Mouse (Mus musculus) cortical plate, adult 2 months (tissue): ENCODE results near the gene Ang. TPM values are rescaled to one million over a fixed set of nuclear protein-coding genes. Genes with fewer than 3 reads are reported as not detected.
A peak's percentile ranks its signal among the peaks of the same experiment; 100 is the strongest.

Experiments
- H3K27ac ChIP-seq: fragments of 200-500 bp; 2 replicates; pipeline ENCODE4 v1.5.1; 2012; ENCODE audit warnings: low read length, control low read depth, inconsistent platforms; ENCODE audit not compliant: insufficient read depth
- H3K4me1 ChIP-seq: fragments of 200-500 bp; 2 replicates; pipeline ENCODE4 v1.6.1; 2011; ENCODE audit warnings: low read length; ENCODE audit not compliant: control insufficient read depth, insufficient read depth
- H3K4me3 ChIP-seq: fragments of 200-500 bp; 2 replicates; pipeline ENCODE4 v1.5.1; 2011; ENCODE audit warnings: mild to moderate bottlenecking, low read length, control low read depth; ENCODE audit not compliant: insufficient read depth
- CTCF ChIP-seq: fragments of 200-500 bp; IDR thresholded peaks from 2 replicates; pipeline ENCODE4 v1.5.1; 2011; ENCODE audit warnings: mild to moderate bottlenecking, control low read depth, low read length; ENCODE audit not compliant: insufficient read depth; ENCODE audit errors: extremely low read depth
- POLR2A ChIP-seq: fragments of 200-500 bp; IDR thresholded peaks from 2 replicates; pipeline ENCODE4 v1.6.1; 2011; ENCODE audit warnings: mild to moderate bottlenecking, low read length, control low read depth; ENCODE audit not compliant: insufficient read depth; ENCODE audit errors: extremely low read depth
- polyA plus RNA-seq: library from polyadenylated mRNA; depleted of rRNA; stranded (reverse); fragments of >200 nt; gene quantifications from 2 replicates; pipeline ENCODE4 v1.2.3, GENCODE M21; 2012

Gene Ang
- polyA plus RNA-seq, 1 experiment, result 8.1 TPM

- Histone ChIP-seq H3K4me3 (peak overlapping the region; percentile 51), H3K27ac (0 out of 2 replicates have a peak overlapping the region, but pooled peaks have one; percentile 7), H3K4me1 (no peaks in the 10 kb centered on the region; the same call in 1 of the 2 replicates)
- TF ChIP-seq CTCF, result no peak
- TF ChIP-seq POLR2A, result no peak
Measured at GRCm38 (mm10) chr14:51088166-51088969, 2.6 kb upstream of the Ang start.

- H3K4me3 ChIP-seq, result peak overlapping the region; percentile 51
- no peaks in the 10 kb centered on the region for H3K4me1 ChIP-seq
- H3K27ac ChIP-seq, result 0 out of 2 replicates have a peak overlapping the region, but pooled peaks have one; percentile 7
- TF ChIP-seq CTCF (no peak), POLR2A (0 out of 2 replicates have a peak, but pooled peaks have one; percentile 6)
Measured at GRCm38 (mm10) chr14:51088970-51089673, 1.8 kb upstream of the Ang start.

- H3K27ac ChIP-seq, result peak overlapping the region; percentile 88
- H3K4me1 ChIP-seq, result no peaks in the 10 kb centered on the region
- no peak for TF ChIP-seq CTCF
- TF ChIP-seq POLR2A, result no peak
- peak overlapping the region; percentile 51 for H3K4me3 ChIP-seq
Measured at GRCm38 (mm10) chr14:51089674-51090076, 1.3 kb upstream of the Ang start.

GRCm38 (mm10) chr14:51090077-51090781 lies 721 bp upstream of the Ang start:
- Histone ChIP-seq H3K27ac (peak overlapping the region; percentile 88), H3K4me3 (peak overlapping the region; percentile 51), H3K4me1 (no peaks in the 10 kb centered on the region)
- no peak for TF ChIP-seq CTCF
- no peak for TF ChIP-seq POLR2A

- Histone ChIP-seq H3K27ac (no peak overlapping the region), H3K4me3 (no peak overlapping the region; the same call in 1 of the 2 replicates), H3K4me1 (no peaks in the 10 kb centered on the region)
- TF ChIP-seq POLR2A (no peak), CTCF (no peak)
Measured at GRCm38 (mm10) chr14:51092073-51092620, 1.2 kb downstream of the Ang start.

- Histone ChIP-seq H3K4me3 (no peak overlapping the region), H3K27ac (no peak overlapping the region), H3K4me1 (no peaks in the 10 kb centered on the region)
- no peak for TF ChIP-seq CTCF
- TF ChIP-seq POLR2A, result no peak
Measured at GRCm38 (mm10) chr14:51093496-51093895, 2.5 kb downstream of the Ang start.

GRCm38 (mm10) chr14:51094096-51094875 lies 3.3 kb downstream of the Ang start:
- TF ChIP-seq POLR2A (no peak), CTCF (no peak)
- Histone ChIP-seq H3K4me3 (no peak overlapping the region), H3K27ac (no peak overlapping the region), H3K4me1 (no peaks in the 10 kb centered on the region)

GRCm38 (mm10) chr14:51094921-51095320 lies 4.0 kb downstream of the Ang start:
- TF ChIP-seq CTCF, result no peak
- TF ChIP-seq POLR2A, result no peak
- Histone ChIP-seq H3K4me1 (no peaks in the 10 kb centered on the region), H3K27ac (no peak overlapping the region), H3K4me3 (no peak overlapping the region)
